Mouse (Mus musculus): Measurements from ENCODE around the gene Gm10203. TPM values are rescaled to one million over a fixed set of nuclear protein-coding genes. Genes with fewer than 3 reads are reported as not detected.

The Gm10203 gene
- polyA plus RNA-seq, 1 experiment from 2014 or later = not detected

DNA sequence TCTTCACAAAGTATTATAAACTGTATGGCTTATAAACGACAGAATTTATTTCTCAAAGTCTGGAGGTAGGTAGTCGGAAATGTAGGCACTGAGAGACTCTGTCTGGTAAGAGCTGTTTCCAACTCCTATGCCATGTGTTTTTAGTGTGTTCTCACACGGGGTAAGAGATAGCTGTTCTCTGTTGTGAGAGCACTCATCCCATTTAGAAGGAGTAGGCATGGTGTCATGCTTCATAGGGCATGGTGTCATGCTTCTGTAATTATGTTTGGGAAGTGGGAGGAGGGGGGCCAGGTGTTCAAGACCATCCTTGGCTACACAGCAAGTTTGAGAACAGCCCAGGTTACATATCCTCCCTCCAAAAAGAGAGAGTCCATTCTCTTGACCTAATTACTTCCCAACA, 22.4 kb upstream of the Gm10203 start:
- Histone ChIP-seq H3K27ac (no peak overlapping the region), H3K27me3 (no peaks in the 10 kb centered on the region), H3K4me1 (no peaks in the 10 kb centered on the region), H3K4me2 (replicated peaks) (no peak overlapping the region), H3K9me3 (replicated peaks) (no peaks in the 10 kb centered on the region), H3K9ac (no peak overlapping the region), H3K4me3 (no peak overlapping the region), H3K36me3 (no peaks in the 10 kb centered on the region)
- ATAC-seq (ENCODE audit: low FRiP score) = no peak
- 75% methylated on average over 3 of the region's 3 CpGs for WGBS

GRCm38 (mm10) chr6:149108909-149109308, 21.1 kb upstream of the Gm10203 start:
- H3K36me3 ChIP-seq = no peaks in the 10 kb centered on the region
- H3K4me1 ChIP-seq = no peaks in the 10 kb centered on the region
- H3K27me3 ChIP-seq = no peaks in the 10 kb centered on the region
- no peak overlapping the region for H3K9ac ChIP-seq
- 86% methylated on average over 2 of the region's 2 CpGs for WGBS
- no peak overlapping the region for H3K4me2 ChIP-seq (replicated peaks)
- no peaks in the 10 kb centered on the region for H3K9me3 ChIP-seq (replicated peaks)
- H3K4me3 ChIP-seq = no peak overlapping the region
- H3K27ac ChIP-seq = no peak overlapping the region
- no peak for ATAC-seq (ENCODE audit: low FRiP score)

GRCm38 (mm10) chr6:149116992-149117391, 13.0 kb upstream of the Gm10203 start:
- Histone ChIP-seq H3K27me3 (no peaks in the 10 kb centered on the region), H3K36me3 (no peaks in the 10 kb centered on the region), H3K4me1 (no peaks in the 10 kb centered on the region), H3K9ac (no peak overlapping the region), H3K4me3 (no peak overlapping the region), H3K27ac (no peak overlapping the region), H3K4me2 (replicated peaks) (no peak overlapping the region), H3K9me3 (replicated peaks) (no peaks in the 10 kb centered on the region)
- no peak for ATAC-seq (ENCODE audit: low FRiP score)

GRCm38 (mm10) chr6:149118935-149119334, 11.0 kb upstream of the Gm10203 start:
- no peak overlapping the region for H3K4me2 ChIP-seq (replicated peaks)
- H3K27me3 ChIP-seq = no peaks in the 10 kb centered on the region
- H3K27ac ChIP-seq = no peak overlapping the region
- ATAC-seq (ENCODE audit: low FRiP score) = no peak
- H3K4me3 ChIP-seq = no peak overlapping the region
- 53% methylated on average over 2 of the region's 2 CpGs for WGBS
- no peaks in the 10 kb centered on the region for H3K4me1 ChIP-seq
- H3K9me3 ChIP-seq (replicated peaks) = no peaks in the 10 kb centered on the region
- H3K9ac ChIP-seq = no peak overlapping the region
- no peaks in the 10 kb centered on the region for H3K36me3 ChIP-seq

DNA sequence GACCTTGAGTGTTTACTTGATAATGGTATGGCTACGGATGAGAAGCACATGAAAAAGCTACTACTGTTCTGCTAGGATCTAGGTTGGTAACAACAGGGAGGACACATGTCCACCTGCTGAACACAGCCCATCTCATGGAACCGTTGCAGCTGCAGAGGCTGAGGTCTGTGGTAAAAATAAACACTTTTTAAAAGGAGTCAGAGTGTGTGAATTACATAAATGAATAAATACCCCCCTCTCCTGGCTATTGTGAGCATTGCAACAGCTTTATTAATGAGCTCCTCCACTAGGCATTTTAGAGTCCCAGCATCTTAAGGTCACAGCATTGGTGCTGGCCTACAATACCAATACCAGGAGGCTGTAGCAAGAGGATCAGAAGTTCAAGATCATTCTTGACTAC, 10.1 kb upstream of the Gm10203 start:
- no peak overlapping the region for H3K4me3 ChIP-seq
- H3K9me3 ChIP-seq (replicated peaks) = no peaks in the 10 kb centered on the region
- no peaks in the 10 kb centered on the region for H3K27me3 ChIP-seq
- H3K4me2 ChIP-seq (replicated peaks) = no peak overlapping the region
- no peak overlapping the region for H3K9ac ChIP-seq
- H3K36me3 ChIP-seq = no peaks in the 10 kb centered on the region
- no peaks in the 10 kb centered on the region for H3K4me1 ChIP-seq
- 48% methylated on average over 2 of the region's 2 CpGs for WGBS
- ATAC-seq (ENCODE audit: low FRiP score) = peak; percentile 46; the same call in 1 of the 2 replicates
- H3K27ac ChIP-seq = no peak overlapping the region

DNA sequence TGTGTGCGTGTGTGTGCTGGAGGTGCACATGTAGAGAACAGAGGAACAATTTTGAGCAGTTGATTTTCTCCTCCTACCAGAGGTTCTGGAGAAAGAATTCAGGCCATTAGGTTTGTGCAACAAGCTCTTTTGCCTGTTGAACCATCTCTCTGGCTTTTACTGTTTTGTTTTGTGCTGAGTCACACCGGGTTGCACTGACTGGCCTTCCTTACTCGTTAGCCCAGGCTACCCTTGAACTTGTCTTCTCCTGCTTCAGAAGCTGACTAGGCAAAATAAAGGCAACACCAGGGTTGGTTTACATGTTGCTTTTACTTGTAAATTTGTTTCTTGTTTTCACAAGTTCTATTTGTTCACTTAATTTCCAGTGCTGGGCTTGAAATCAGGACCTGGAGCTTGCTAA, 6.9 kb upstream of the Gm10203 start:
- Histone ChIP-seq H3K36me3 (no peaks in the 10 kb centered on the region), H3K4me2 (replicated peaks) (no peak overlapping the region), H3K4me1 (no peaks in the 10 kb centered on the region), H3K4me3 (no peak overlapping the region), H3K9ac (no peak overlapping the region), H3K27me3 (no peaks in the 10 kb centered on the region), H3K9me3 (replicated peaks) (no peaks in the 10 kb centered on the region), H3K27ac (no peak overlapping the region)
- ATAC-seq (ENCODE audit: low FRiP score) = no peak
- WGBS = 76% methylated on average over 3 of the region's 3 CpGs

GRCm38 (mm10) chr6:149126675-149127074, 3.3 kb upstream of the Gm10203 start:
- ATAC-seq (ENCODE audit: low FRiP score) = no peak
- no peaks in the 10 kb centered on the region for H3K4me1 ChIP-seq
- no peak overlapping the region for H3K4me2 ChIP-seq (replicated peaks)
- 76% methylated on average over 4 of the region's 4 CpGs for WGBS
- H3K27ac ChIP-seq = no peak overlapping the region
- no peak overlapping the region for H3K9ac ChIP-seq
- no peaks in the 10 kb centered on the region for H3K9me3 ChIP-seq (replicated peaks)
- no peak overlapping the region for H3K4me3 ChIP-seq
- H3K27me3 ChIP-seq = no peaks in the 10 kb centered on the region
- no peaks in the 10 kb centered on the region for H3K36me3 ChIP-seq

DNA sequence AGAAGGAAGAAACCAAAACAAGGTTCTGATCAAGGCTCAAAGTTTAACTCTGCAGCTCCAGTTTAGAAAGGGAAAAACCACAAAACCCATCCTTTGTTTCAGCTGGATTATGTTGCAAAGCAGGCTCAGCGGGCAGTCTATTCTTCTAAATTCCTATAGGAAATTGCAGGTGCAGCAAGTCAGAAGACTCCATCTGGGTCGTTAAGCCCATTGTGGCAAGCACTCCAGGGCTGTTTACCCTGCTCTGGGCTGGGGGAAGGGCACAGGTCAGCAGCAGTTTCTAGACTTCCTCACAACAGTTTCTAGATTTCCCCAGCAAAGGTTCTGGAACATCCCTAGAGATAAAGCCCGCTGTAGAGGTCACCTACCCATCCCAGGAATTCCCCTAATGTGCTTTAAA, 1.1 kb downstream of the Gm10203 start:
- H3K36me3 ChIP-seq = no peaks in the 10 kb centered on the region
- H3K9ac ChIP-seq = no peak overlapping the region
- no peak overlapping the region for H3K27ac ChIP-seq
- no peak overlapping the region for H3K4me2 ChIP-seq (replicated peaks)
- H3K4me3 ChIP-seq = no peak overlapping the region
- no peaks in the 10 kb centered on the region for H3K4me1 ChIP-seq
- no peaks in the 10 kb centered on the region for H3K9me3 ChIP-seq (replicated peaks)
- no peak for ATAC-seq (ENCODE audit: low FRiP score)
- WGBS = 12% methylated on average over 3 of the region's 3 CpGs
- H3K27me3 ChIP-seq = no peaks in the 10 kb centered on the region

DNA sequence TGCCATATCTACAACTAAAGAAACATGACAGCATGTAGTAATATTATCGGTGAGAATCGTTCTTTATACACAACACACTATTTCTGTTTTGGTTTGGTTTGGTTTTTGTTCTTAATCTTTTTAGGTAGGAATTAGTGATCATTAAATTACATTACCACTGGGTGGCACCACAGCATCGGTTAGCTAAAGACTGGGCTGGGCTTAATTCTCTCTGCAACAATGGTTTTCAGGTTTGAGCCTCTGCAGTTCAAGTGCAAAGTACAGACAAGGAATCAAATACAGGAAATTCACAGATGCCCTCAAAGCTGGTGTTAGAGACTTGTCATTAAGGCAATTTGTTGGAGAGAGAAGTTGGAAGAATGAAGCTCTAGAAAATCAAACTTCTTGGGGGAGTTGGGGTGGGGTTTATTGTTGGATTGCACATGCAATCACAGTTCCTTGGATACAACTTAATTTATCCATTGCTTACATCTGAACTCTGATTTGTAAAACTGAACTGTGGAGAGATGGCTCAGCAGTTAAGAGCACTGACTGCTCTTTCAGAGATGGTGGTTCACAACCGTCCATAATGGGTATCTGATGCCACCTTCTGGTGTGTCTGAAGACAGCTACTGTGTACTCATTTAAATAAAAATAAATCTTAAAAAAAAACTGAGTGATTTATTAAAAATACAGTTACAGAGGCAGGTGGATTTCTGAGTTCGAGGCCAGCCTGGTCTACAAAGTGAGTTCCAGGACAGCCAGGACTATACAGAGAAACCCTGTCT, 2.5 kb downstream of the Gm10203 start:
- Histone ChIP-seq H3K9me3 (replicated peaks) (no peaks in the 10 kb centered on the region), H3K27ac (no peak overlapping the region), H3K4me2 (replicated peaks) (no peak overlapping the region), H3K4me3 (no peak overlapping the region), H3K9ac (no peak overlapping the region), H3K4me1 (no peaks in the 10 kb centered on the region), H3K27me3 (no peaks in the 10 kb centered on the region), H3K36me3 (no peaks in the 10 kb centered on the region)
- 37% methylated on average over 5 of the region's 5 CpGs for WGBS
- ATAC-seq (ENCODE audit: low FRiP score) = 0 out of 2 replicates have a peak, but pooled peaks have one; percentile 60

DNA sequence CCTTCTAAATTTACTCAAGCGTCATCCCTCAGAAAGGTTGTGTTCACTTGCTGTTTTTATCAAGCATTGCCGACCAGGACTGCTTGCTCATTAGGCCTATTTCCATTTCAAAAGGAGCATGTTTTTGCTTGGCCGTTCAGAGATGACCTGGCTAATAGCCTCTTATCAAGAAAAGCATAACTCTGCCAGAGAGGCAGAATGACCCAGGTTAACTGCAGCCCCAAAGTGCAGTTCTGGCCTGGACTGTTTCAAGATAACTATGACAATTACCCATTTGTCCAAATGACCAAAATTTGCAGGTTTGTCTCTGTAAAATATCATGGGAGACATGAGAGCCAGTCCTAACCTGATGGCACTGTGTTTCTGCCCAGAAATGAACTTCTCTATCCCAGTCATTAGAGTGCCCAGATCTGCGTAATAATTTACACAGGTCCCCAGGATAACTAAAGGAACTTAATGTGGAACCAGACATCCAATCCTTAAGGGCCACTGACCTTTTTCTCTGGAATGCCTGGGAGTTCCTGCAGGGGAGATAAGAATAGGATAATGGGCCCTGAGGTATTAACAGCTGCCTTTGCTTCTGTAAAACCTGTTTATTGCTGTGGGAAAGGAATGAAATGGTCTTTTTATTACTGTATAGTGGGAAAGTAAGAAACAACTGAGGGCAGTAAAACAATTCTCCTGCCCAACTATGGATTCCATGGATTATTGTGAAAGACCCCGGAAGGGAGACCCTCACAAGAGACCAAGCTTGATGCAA, 4.6 kb downstream of the Gm10203 start:
- Histone ChIP-seq H3K9me3 (replicated peaks) (no peaks in the 10 kb centered on the region), H3K9ac (no peak overlapping the region), H3K27ac (no peak overlapping the region), H3K36me3 (no peaks in the 10 kb centered on the region), H3K4me1 (no peaks in the 10 kb centered on the region), H3K4me2 (replicated peaks) (no peak overlapping the region), H3K27me3 (no peaks in the 10 kb centered on the region), H3K4me3 (no peak overlapping the region)
- WGBS = 27% methylated on average over 5 of the region's 5 CpGs
- no peak for ATAC-seq (ENCODE audit: low FRiP score)

GRCm38 (mm10) chr6:149135631-149136030, 5.7 kb downstream of the Gm10203 start:
- no peak overlapping the region for H3K27ac ChIP-seq
- no peak overlapping the region for H3K4me2 ChIP-seq (replicated peaks)
- H3K27me3 ChIP-seq = no peaks in the 10 kb centered on the region
- H3K9ac ChIP-seq = no peak overlapping the region
- no peak for ATAC-seq (ENCODE audit: low FRiP score)
- no peaks in the 10 kb centered on the region for H3K4me1 ChIP-seq
- H3K9me3 ChIP-seq (replicated peaks) = no peaks in the 10 kb centered on the region
- no peaks in the 10 kb centered on the region for H3K36me3 ChIP-seq
- 83% methylated on average over 6 of the region's 6 CpGs for WGBS
- no peak overlapping the region for H3K4me3 ChIP-seq

DNA sequence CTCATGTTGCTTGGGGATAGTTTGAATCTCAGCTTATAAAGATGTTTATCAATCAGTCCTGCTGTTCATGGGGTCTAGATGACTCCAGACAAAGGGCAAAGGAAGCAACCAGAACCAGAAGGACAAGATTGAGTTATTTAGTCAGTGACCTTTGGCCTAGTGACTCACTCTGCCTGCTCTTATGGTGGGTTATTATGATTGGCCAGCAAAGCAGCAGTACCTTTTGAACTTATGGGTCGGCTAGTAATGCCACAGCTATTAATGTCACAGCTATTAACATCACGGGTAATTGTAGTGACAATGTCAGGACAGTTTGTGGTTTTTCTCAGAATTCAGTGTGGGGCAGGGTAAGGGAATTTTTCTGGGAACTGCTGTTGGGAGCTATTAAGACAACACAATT, 8.0 kb downstream of the Gm10203 start:
- Histone ChIP-seq H3K36me3 (no peaks in the 10 kb centered on the region), H3K9me3 (replicated peaks) (no peaks in the 10 kb centered on the region), H3K4me2 (replicated peaks) (no peak overlapping the region), H3K9ac (no peak overlapping the region), H3K27me3 (no peaks in the 10 kb centered on the region), H3K4me1 (peaks cover 3% of the 10 kb centered on the region), H3K27ac (no peak overlapping the region), H3K4me3 (no peak overlapping the region)
- 80% methylated on average over 2 of the region's 2 CpGs for WGBS
- no peak for ATAC-seq (ENCODE audit: low FRiP score)

GRCm38 (mm10) chr6:149139011-149139410, 9.0 kb downstream of the Gm10203 start:
- H3K36me3 ChIP-seq = no peaks in the 10 kb centered on the region
- ATAC-seq (ENCODE audit: low FRiP score) = no peak
- H3K9ac ChIP-seq = no peak overlapping the region
- no peaks in the 10 kb centered on the region for H3K9me3 ChIP-seq (replicated peaks)
- no peaks in the 10 kb centered on the region for H3K27me3 ChIP-seq
- no peak overlapping the region for H3K4me3 ChIP-seq
- WGBS = 94% methylated on average over 3 of the region's 3 CpGs
- no peak overlapping the region for H3K4me2 ChIP-seq (replicated peaks)
- H3K4me1 ChIP-seq = peaks cover 3% of the 10 kb centered on the region
- H3K27ac ChIP-seq = no peak overlapping the region
